Mouse (Mus musculus) MEL (cell line): ENCODE data around the gene Prr5. TPM values are rescaled to one million over a fixed set of nuclear protein-coding genes. Genes with fewer than 3 reads are reported as not detected.
A peak's percentile ranks its signal among the peaks of the same experiment; 100 is the strongest.

Experiments
- DNase-seq: peaks from one replicate; pipeline ENCODE4 v3.0.0; 2011; ENCODE audit warnings: low read depth, low spot score
- H3K27ac ChIP-seq: 2 replicates; pipeline ENCODE4 v1.5.1; 2012; ENCODE audit warnings: low read depth, mild to moderate bottlenecking, control low read depth, low read length, moderate library complexity; ENCODE audit not compliant: control insufficient read depth
- H3K27me3 ChIP-seq, 2 experiments: fragments of 150-350 bp in 1 of 2; sonication (generic) in 1 of 2; 2 replicates each; pipeline ENCODE4 v1.6.1; 2012; ENCODE audit warnings: low read length in 2 of 2, mild to moderate bottlenecking in 2 of 2, improper control_type of control experiment in 1 of 2, moderate library complexity in 1 of 2; ENCODE audit not compliant: insufficient read depth in 2 of 2, control insufficient read depth in 1 of 2
- H3K36me3 ChIP-seq, 2 experiments: 2 replicates each; pipeline ENCODE4 v1.6.1; 2012 to 2014; ENCODE audit warnings: low read length in 2 of 2, improper control_type of control experiment in 1 of 2, inconsistent platforms in 1 of 2, mild to moderate bottlenecking in 1 of 2; ENCODE audit not compliant: insufficient read depth in 2 of 2, control insufficient read depth in 1 of 2
- H3K4me1 ChIP-seq, 2 experiments: fragments of 150-350 bp in 1 of 2; sonication (generic) in 1 of 2; 2 replicates each; pipeline ENCODE4 v1.6.1; 2012; ENCODE audit warnings: low read length in 2 of 2, improper control_type of control experiment in 1 of 2, mild to moderate bottlenecking in 1 of 2; ENCODE audit not compliant: insufficient read depth in 2 of 2, control insufficient read depth in 1 of 2
- H3K4me3 ChIP-seq, 2 experiments: fragments of 150-350 bp in 1 of 2; sonication (generic) in 1 of 2; 2 replicates each; pipeline ENCODE4 v1.5.1; 2012; ENCODE audit warnings: low read depth in 2 of 2, low read length in 2 of 2, mild to moderate bottlenecking in 2 of 2, moderate library complexity in 2 of 2, control low read depth in 1 of 2, improper control_type of control experiment in 1 of 2; ENCODE audit not compliant: control insufficient read depth in 1 of 2, insufficient read depth in 1 of 2
- H3K79me2 ChIP-seq: 2 replicates; pipeline ENCODE4 v1.6.1; 2012; ENCODE audit warnings: mild to moderate bottlenecking, low read length, moderate library complexity; ENCODE audit not compliant: control insufficient read depth, poor library complexity, insufficient read depth
- H3K9ac ChIP-seq: 2 replicates; pipeline ENCODE4 v1.6.1; 2012; ENCODE audit warnings: low read depth, mild to moderate bottlenecking, control low read depth, low read length, moderate library complexity; ENCODE audit not compliant: control insufficient read depth, poor library complexity, severe bottlenecking
- H3K9me3 ChIP-seq: fragments of 150-350 bp; sonication (generic); replicated peaks from 2 replicates; pipeline ENCODE4 v1.6.1; 2012; ENCODE audit warnings: mild to moderate bottlenecking, low read length, improper control_type of control experiment, moderate library complexity; ENCODE audit not compliant: insufficient read depth
- CHD1 ChIP-seq: IDR thresholded peaks from 2 replicates; pipeline ENCODE4 v1.6.1; 2012; ENCODE audit warnings: low read depth, mild to moderate bottlenecking, inconsistent platforms, low read length, improper control_type of control experiment
- CHD2 ChIP-seq: IDR thresholded peaks from 2 replicates; pipeline ENCODE4 v1.6.1; 2011; ENCODE audit warnings: low read length, improper control_type of control experiment
- CTCF ChIP-seq, 3 experiments: IDR thresholded peaks in 2 of 3; conservative IDR thresholded peaks in 1 of 3; 2 replicates each; pipeline ENCODE4 v1.5.1; 2011 to 2012; ENCODE audit warnings: low read length in 3 of 3, low read depth in 2 of 3, mild to moderate bottlenecking in 2 of 3, improper control_type of control experiment in 1 of 3, inconsistent platforms in 1 of 3, mixed read lengths in 1 of 3, moderate library complexity in 1 of 3; ENCODE audit not compliant: control insufficient read depth in 1 of 3, insufficient read depth in 1 of 3, poor library complexity in 1 of 3, severe bottlenecking in 1 of 3
- E2F4 ChIP-seq: IDR thresholded peaks from 2 replicates; pipeline ENCODE4 v1.6.1; 2011; ENCODE audit warnings: low read depth, low read length, improper control_type of control experiment, borderline replicate concordance
- EP300 ChIP-seq, 2 experiments: IDR thresholded peaks; 2 replicates each; pipeline ENCODE4 v1.6.1; 2011; ENCODE audit warnings: improper control_type of control experiment in 2 of 2, low read length in 2 of 2, low read depth in 1 of 2, mild to moderate bottlenecking in 1 of 2
- ETS1 ChIP-seq: IDR thresholded peaks from 2 replicates; pipeline ENCODE4 v1.6.1; 2012; ENCODE audit warnings: low read depth, mild to moderate bottlenecking, inconsistent platforms, low read length, improper control_type of control experiment, moderate library complexity
- GATA1 ChIP-seq: IDR thresholded peaks from 2 replicates; pipeline ENCODE4 v1.6.1; 2011; ENCODE audit warnings: low read depth, low read length, improper control_type of control experiment
- HCFC1 ChIP-seq: IDR thresholded peaks from 2 replicates; pipeline ENCODE4 v1.6.1; 2012; ENCODE audit warnings: low read depth, mild to moderate bottlenecking, inconsistent platforms, low read length, improper control_type of control experiment, moderate library complexity
- JUND ChIP-seq: IDR thresholded peaks from 2 replicates; pipeline ENCODE4 v1.6.1; 2011; ENCODE audit warnings: low read depth, mild to moderate bottlenecking, improper control_type of control experiment, low read length
- KAT2A ChIP-seq: conservative IDR thresholded peaks from 2 replicates; pipeline ENCODE4 v1.6.1; 2012; ENCODE audit warnings: low read depth, low read length, improper control_type of control experiment, inconsistent platforms
- MAZ ChIP-seq: IDR thresholded peaks from 2 replicates; pipeline ENCODE4 v1.6.1; 2012; ENCODE audit warnings: low read depth, mild to moderate bottlenecking, inconsistent platforms, low read length, improper control_type of control experiment
- MEF2A ChIP-seq: IDR thresholded peaks from 2 replicates; pipeline ENCODE4 v1.6.1; 2014; ENCODE audit warnings: low read depth, mild to moderate bottlenecking, inconsistent platforms, low read length, improper control_type of control experiment; ENCODE audit not compliant: poor library complexity, insufficient replicate concordance, severe bottlenecking; ENCODE audit errors: extremely low read depth
- MYC ChIP-seq: IDR thresholded peaks from 2 replicates; pipeline ENCODE4 v1.6.1; 2011; ENCODE audit warnings: low read depth, mild to moderate bottlenecking, low read length, improper control_type of control experiment, moderate library complexity
- POLR2AphosphoS5 ChIP-seq: IDR thresholded peaks from 2 replicates; pipeline ENCODE4 v1.6.1; 2012; ENCODE audit warnings: low read depth, borderline replicate concordance, mild to moderate bottlenecking, inconsistent platforms, low read length, moderate library complexity, mixed read lengths
- SIN3A ChIP-seq: IDR thresholded peaks from 2 replicates; pipeline ENCODE4 v1.6.1; 2012; ENCODE audit warnings: low read length, improper control_type of control experiment, inconsistent platforms
- TBP ChIP-seq: IDR thresholded peaks from 2 replicates; pipeline ENCODE4 v1.8.0; 2011; ENCODE audit warnings: low read depth, low read length, improper control_type of control experiment
- UBTF ChIP-seq: IDR thresholded peaks from 2 replicates; pipeline ENCODE4 v1.6.1; 2012; ENCODE audit warnings: low read depth, mild to moderate bottlenecking, inconsistent platforms, low read length, improper control_type of control experiment, moderate library complexity, borderline replicate concordance; ENCODE audit not compliant: insufficient read depth
- USF2 ChIP-seq, 2 experiments: IDR thresholded peaks; 2 replicates each; pipeline ENCODE4 v1.6.1; 2011 to 2012; ENCODE audit warnings: improper control_type of control experiment in 2 of 2, low read length in 2 of 2, borderline replicate concordance in 1 of 2, inconsistent platforms in 1 of 2, low read depth in 1 of 2, mild to moderate bottlenecking in 1 of 2; ENCODE audit not compliant: insufficient read depth in 1 of 2
- polyA plus RNA-seq, 2 experiments: library from polyadenylated mRNA; stranded (reverse) in 1 of 2; unstranded in 1 of 2; fragments of >175 nt in 1 of 2; fragments of >200 nt in 1 of 2; gene quantifications; 2 replicates each; pipeline versions ENCODE4 v1.2.1 to v1.2.4; 2012; ENCODE audit warnings: low replicate concordance in 2 of 2, low read depth in 1 of 2; ENCODE audit not compliant: insufficient read length in 2 of 2, insufficient read depth in 1 of 2, missing spikeins in 1 of 2
- total RNA-seq: library from RNA; depleted of rRNA; stranded (reverse); fragments of 300-350 nt; gene quantifications from 2 replicates; pipeline ENCODE4 v1.2.3, GENCODE M21; 2012

The Prr5 gene
- total and polyA plus RNA-seq, 3 experiments: not detected

GRCm38 (mm10) chr15:84679090-84679489 lies 9.7 kb downstream of the Prr5 start:
- Histone ChIP-seq H3K36me3 (no peaks in the 10 kb centered on the region), H3K9ac (no peak overlapping the region), H3K27ac (no peak overlapping the region), H3K4me1 (no peaks in the 10 kb centered on the region), H3K9me3 (no peaks in the 10 kb centered on the region), H3K79me2 (no peaks in the 10 kb centered on the region), H3K27me3 (no peaks in the 10 kb centered on the region), H3K4me3 (no peak overlapping the region)
- no peak for TF ChIP-seq UBTF
- no peak for TF ChIP-seq GATA1
- peak in 2 of 3 experiments; percentile 2 to 7; a peak in 1 of 6 replicates for TF ChIP-seq CTCF (IDR thresholded peaks at IDR 0.05 in 2 of 3, conservative IDR thresholded peaks at IDR 0.05 in 1 of 3; ENCODE audit: control insufficient read depth in 1 of 3, insufficient read depth in 1 of 3, low read depth in 2 of 3, low read length in 3 of 3, poor library complexity in 1 of 3, severe bottlenecking in 1 of 3)
- no peak for DNase-seq

- no peak for DNase-seq
- no peak overlapping the region for H3K27ac ChIP-seq
- no peak overlapping the region for H3K9ac ChIP-seq
- no peak overlapping the region for H3K4me3 ChIP-seq
- H3K27me3 ChIP-seq: no peaks in the 10 kb centered on the region
- H3K36me3 ChIP-seq: no peaks in the 10 kb centered on the region
- H3K79me2 ChIP-seq: no peaks in the 10 kb centered on the region
- TF ChIP-seq MEF2A (no peak), CHD2 (no peak), UBTF (no peak)
- TF ChIP-seq, all 39 proteins: peak for 0
- no peaks in the 10 kb centered on the region for H3K9me3 ChIP-seq
- H3K4me1 ChIP-seq: no peaks in the 10 kb centered on the region
These were observed 10.4 kb downstream of the Prr5 start for GRCm38 (mm10) chr15:84679794-84680193.

GRCm38 (mm10) chr15:84680545-84681454 lies 11.4 kb downstream of the Prr5 start:
- no peak overlapping the region for H3K4me3 ChIP-seq
- no peaks in the 10 kb centered on the region for H3K27me3 ChIP-seq
- H3K9ac ChIP-seq: no peak overlapping the region
- no peak overlapping the region for H3K27ac ChIP-seq
- H3K9me3 ChIP-seq: no peaks in the 10 kb centered on the region
- no peaks in the 10 kb centered on the region for H3K79me2 ChIP-seq
- H3K4me1 ChIP-seq: no peaks in the 10 kb centered on the region
- DNase-seq: no peak
- H3K36me3 ChIP-seq: no peaks in the 10 kb centered on the region
- TF ChIP-seq MYC (no peak), SIN3A (no peak), JUND (no peak), KAT2A (no peak), MAZ (no peak), E2F4 (no peak), HCFC1 (no peak), TBP (no peak), EP300 (IDR thresholded peaks at IDR 0.05; ENCODE audit: low read depth in 1 of 2, low read length in 2 of 2) (no peak), CTCF (IDR thresholded peaks at IDR 0.05 in 2 of 3, conservative IDR thresholded peaks at IDR 0.05 in 1 of 3; ENCODE audit: control insufficient read depth in 1 of 3, insufficient read depth in 1 of 3, low read depth in 2 of 3, low read length in 3 of 3, poor library complexity in 1 of 3, severe bottlenecking in 1 of 3) (no peak), USF2 (IDR thresholded peaks at IDR 0.05; ENCODE audit: borderline replicate concordance in 1 of 2, insufficient read depth in 1 of 2, low read depth in 1 of 2, low read length in 2 of 2) (no peak), ETS1 (no peak), POLR2AphosphoS5 (no peak), CHD1 (no peak)
- TF ChIP-seq, all 39 proteins: peak for 0
